ENCODE assay signal across 29 mouse cellular contexts in the genomic region with DNA sequence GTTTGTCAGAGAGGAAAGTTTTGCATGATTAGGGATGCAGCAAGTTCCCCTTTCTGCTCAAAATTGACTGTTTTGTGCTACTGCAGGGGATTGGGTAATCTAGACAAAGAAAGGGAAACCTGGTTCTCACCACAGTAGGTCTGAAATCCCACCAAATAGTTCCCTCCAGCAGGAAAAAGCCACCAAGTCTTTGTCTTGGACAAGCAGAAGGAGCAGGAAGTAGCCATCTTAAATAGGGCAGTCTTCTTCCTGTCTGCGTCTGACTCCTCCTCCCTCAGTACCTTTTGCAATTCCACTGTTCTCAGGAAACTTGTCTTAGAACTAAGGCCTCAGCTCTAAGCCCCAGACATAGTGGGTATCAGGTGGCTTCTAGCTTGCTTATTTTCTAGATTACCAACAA.
"Had no signal": no experiment of that assay in that cellular context is flagged by ENCODE, and none has a peak within 500 bp of the region (broad histone marks: within the 10 kb centered on the region; RNA-seq: fewer than 3 reads in every experiment).

No protein-coding gene starts in this region.

- H3K9me3 ChIP-seq: heart, embryonic 15.5 days; hindbrain, embryonic 15.5 days; kidney, embryonic 15.5 days; limb, embryonic 10.5 days; limb, embryonic 12.5 days; liver, embryonic 13.5 days; liver, embryonic 15.5 days had no signal

- ATAC-seq: hindbrain, postnatal 0 days; intestine, embryonic 16.5 days had no signal

- H3K9ac ChIP-seq: heart, embryonic 13.5 days; heart, embryonic 15.5 days; hindbrain, embryonic 13.5 days; hindbrain, embryonic 15.5 days; kidney, embryonic 15.5 days; limb, embryonic 12.5 days; liver, embryonic 13.5 days; liver, embryonic 15.5 days had no signal

- H3K4me2 ChIP-seq: heart, embryonic 11.5 days; heart, embryonic 13.5 days; heart, embryonic 15.5 days; hindbrain, embryonic 13.5 days; hindbrain, embryonic 15.5 days; kidney, embryonic 15.5 days; limb, embryonic 12.5 days; liver, embryonic 11.5 days; liver, embryonic 13.5 days; liver, embryonic 15.5 days had no signal

- H3K36me3 ChIP-seq: heart, embryonic 13.5 days; heart, embryonic 15.5 days; hindbrain, embryonic 15.5 days; kidney, embryonic 15.5 days; limb, embryonic 10.5 days; limb, embryonic 12.5 days; liver, embryonic 13.5 days; liver, embryonic 15.5 days had no signal

- H3K27me3 ChIP-seq: heart, embryonic 13.5 days; heart, embryonic 15.5 days; hindbrain, embryonic 13.5 days; hindbrain, embryonic 15.5 days; kidney, embryonic 15.5 days; limb, embryonic 12.5 days; liver, embryonic 13.5 days; liver, embryonic 15.5 days had no signal

- DNase-seq: gastrocnemius, adult 2 months; gastrocnemius, postnatal 10 days; gastrocnemius, postnatal 25 days; heart, adult 11 months; heart, adult 2 months; heart, postnatal 14 days; heart, postnatal 36 days; kidney, adult 11 months; kidney, adult 2 months; kidney, adult 9 months; kidney, postnatal 14 days; kidney, postnatal 36 days; layer of hippocampus, adult 9-11 months; layer of hippocampus, postnatal 36 days; liver; liver, embryonic 13.5 days had no signal

- H3K4me1 ChIP-seq: kidney, embryonic 15.5 days; liver, embryonic 13.5 days; liver, embryonic 15.5 days had no signal

- H3K27ac ChIP-seq: heart, adult 2 months; heart, embryonic 13.5 days; heart, embryonic 15.5 days; hindbrain, embryonic 13.5 days; hindbrain, embryonic 15.5 days; hindbrain, postnatal 0 days; kidney, embryonic 15.5 days; kidney, postnatal 0 days; limb, embryonic 10.5 days; limb, embryonic 12.5 days; liver, embryonic 13.5 days; liver, embryonic 15.5 days had no signal

- H3K4me3 ChIP-seq: gastrocnemius, adult 2 months; heart, adult 2 months; heart, embryonic 13.5 days; heart, embryonic 15.5 days; hindbrain, embryonic 13.5 days; hindbrain, embryonic 15.5 days; kidney, embryonic 15.5 days; limb, embryonic 10.5 days; limb, embryonic 12.5 days; liver, embryonic 13.5 days; liver, embryonic 15.5 days had no signal
